Mouse (Mus musculus): ENCODE measurements at regions not wholly inside any gene's neighbourhood (a gene's known extent, or its start where the extent isn't known, plus 50 kb on each side); places are given as distances from the start of the nearest gene placed in this dataset.

GRCm38 (mm10) chr9:30284562-30285323 is 142.2 kb upstream of the Snx19 start:
- ATAC-seq (no peak), DNase-seq (ENCODE audit: low read depth, low spot score) (no peak)
- CTCF ChIA-PET = interaction anchor here (1.5 kb wide), 1 partner anchor 15 kb away, joined by 3 read pairs; no protein-coding TSS in a partner anchor
- H3K27me3 ChIP-seq = peaks cover 16% of the 10 kb centered on the region
- POLR2A ChIA-PET = no interaction called here
- no peak for TF ChIP-seq CTCF (IDR thresholded peaks at IDR 0.05)
- in situ Hi-C loops (cut with MboI; ENCODE audit: low pct_unique_long_range_greater_than_20kb) = no loop called here

- POLR2A ChIA-PET = no interaction called here
- DNase-seq (ENCODE audit: low read depth, low spot score) (no peak), ATAC-seq (no peak)
- CTCF ChIA-PET = interaction anchor here (1.5 kb wide), 1 partner anchor 15 kb away, joined by 3 read pairs; no protein-coding TSS in a partner anchor
- in situ Hi-C loops (cut with MboI; ENCODE audit: low pct_unique_long_range_greater_than_20kb) = no loop called here
- H3K27me3 ChIP-seq = peaks cover 16% of the 10 kb centered on the region
- TF ChIP-seq CTCF (IDR thresholded peaks at IDR 0.05) = no peak
Measured at GRCm38 (mm10) chr9:30285324-30285599, 141.6 kb upstream of the Snx19 start.

- peaks cover 15% of the 10 kb centered on the region for H3K27me3 ChIP-seq
- in situ Hi-C loops (cut with MboI; ENCODE audit: low pct_unique_long_range_greater_than_20kb) = no loop called here
- no peak for ATAC-seq
- peak; percentile 71 for TF ChIP-seq CTCF (IDR thresholded peaks at IDR 0.05)
- CTCF ChIA-PET = interaction anchor here (0.7 to 1.6 kb wide), 7 partner anchors 11 to 638 kb away, joined by 3 to 5 read pairs (median 3); no protein-coding TSS in a partner anchor
- POLR2A ChIA-PET = no interaction called here
- no peak for DNase-seq (ENCODE audit: low read depth, low spot score)
Measured at GRCm38 (mm10) chr9:30299844-30300243, 127.1 kb upstream of the Snx19 start.

GRCm38 (mm10) chr9:30308281-30308680 is 118.6 kb upstream of the Snx19 start:
- POLR2A ChIA-PET = no interaction called here
- peaks cover 4% of the 10 kb centered on the region for H3K27me3 ChIP-seq
- TF ChIP-seq CTCF (IDR thresholded peaks at IDR 0.05) = no peak
- in situ Hi-C loops (cut with MboI; ENCODE audit: low pct_unique_long_range_greater_than_20kb) = no loop called here
- CTCF ChIA-PET = no interaction called here
- DNase-seq (ENCODE audit: low read depth, low spot score) = no peak
- no peak for ATAC-seq

GRCm38 (mm10) chr9:30313360-30313759 is 113.5 kb upstream of the Snx19 start:
- POLR2A ChIA-PET = no interaction called here
- peaks cover 12% of the 10 kb centered on the region for H3K27me3 ChIP-seq
- no peak for ATAC-seq
- no peak for DNase-seq (ENCODE audit: low read depth, low spot score)
- CTCF ChIA-PET = interaction anchor here (1.4 to 1.6 kb wide), 2 partner anchors 13 to 14 kb away, joined by 4 to 5 read pairs; no protein-coding TSS in a partner anchor
- no peak for TF ChIP-seq CTCF (IDR thresholded peaks at IDR 0.05)
- in situ Hi-C loops (cut with MboI; ENCODE audit: low pct_unique_long_range_greater_than_20kb) = no loop called here

GRCm38 (mm10) chr9:30314355-30315171 is 112.3 kb upstream of the Snx19 start:
- peaks cover 23% of the 10 kb centered on the region for H3K27me3 ChIP-seq
- POLR2A ChIA-PET = no interaction called here
- ATAC-seq = no peak
- in situ Hi-C loops (cut with MboI; ENCODE audit: low pct_unique_long_range_greater_than_20kb) = no loop called here
- CTCF ChIA-PET = interaction anchor here (1.0 to 1.4 kb wide), 4 partner anchors 14 to 670 kb away, joined by 3 to 5 read pairs (median 3); no protein-coding TSS in a partner anchor
- no peak for DNase-seq (ENCODE audit: low read depth, low spot score)
- TF ChIP-seq CTCF (IDR thresholded peaks at IDR 0.05) = no peak

GRCm38 (mm10) chr9:30315172-30315644 is 111.7 kb upstream of the Snx19 start:
- peaks cover 21% of the 10 kb centered on the region for H3K27me3 ChIP-seq
- CTCF ChIA-PET = interaction anchor here (1.0 to 1.2 kb wide), 3 partner anchors 15 to 671 kb away, joined by 3 read pairs; no protein-coding TSS in a partner anchor
- peak; percentile 54 for TF ChIP-seq CTCF (IDR thresholded peaks at IDR 0.05)
- in situ Hi-C loops (cut with MboI; ENCODE audit: low pct_unique_long_range_greater_than_20kb) = no loop called here
- no peak for DNase-seq (ENCODE audit: low read depth, low spot score)
- no peak for ATAC-seq
- POLR2A ChIA-PET = no interaction called here

GRCm38 (mm10) chr9:30344866-30345265 is 82.0 kb upstream of the Snx19 start:
- CTCF ChIA-PET = no interaction called here
- ATAC-seq = no peak

GRCm38 (mm10) chr9:30353965-30354364 is 72.9 kb upstream of the Snx19 start:
- CTCF ChIA-PET = no interaction called here
- no peak for TF ChIP-seq CTCF (IDR thresholded peaks at IDR 0.05)
- POLR2A ChIA-PET = no interaction called here
- ATAC-seq (no peak), DNase-seq (ENCODE audit: low read depth, low spot score) (no peak)
- H3K27me3 ChIP-seq = peaks cover 21% of the 10 kb centered on the region
- in situ Hi-C loops (cut with MboI; ENCODE audit: low pct_unique_long_range_greater_than_20kb) = no loop called here

More at GRCm38 (mm10) chr9:30344866-30345265, 82.0 kb upstream of the Snx19 start:
- H3K27me3 ChIP-seq = peaks cover 38% of the 10 kb centered on the region
- POLR2A ChIA-PET = no interaction called here
- DNase-seq (ENCODE audit: low read depth, low spot score) = no peak
- no peak for TF ChIP-seq CTCF (IDR thresholded peaks at IDR 0.05)
- in situ Hi-C loops (cut with MboI; ENCODE audit: low pct_unique_long_range_greater_than_20kb) = no loop called here

GRCm38 (mm10) chr9:30355642-30356041 is 71.3 kb upstream of the Snx19 start:
- TF ChIP-seq CTCF (IDR thresholded peaks at IDR 0.05) = no peak
- H3K27me3 ChIP-seq = peaks cover 15% of the 10 kb centered on the region
- ATAC-seq = no peak
- in situ Hi-C loops (cut with MboI; ENCODE audit: low pct_unique_long_range_greater_than_20kb) = no loop called here
- DNase-seq (ENCODE audit: low read depth, low spot score) = no peak
- POLR2A ChIA-PET = no interaction called here
- CTCF ChIA-PET = no interaction called here

Measured in Patski (cell line).